Mouse (Mus musculus): ENCODE measurements around the gene Pip5k1b. TPM values are rescaled to one million over a fixed set of nuclear protein-coding genes. Genes with fewer than 3 reads are reported as not detected.

The Pip5k1b gene
- total RNA-seq, 1 experiment, result 2.1 TPM

GRCm38 (mm10) chr19:24257962-24258361, 297.7 kb downstream of the Pip5k1b start:
- no peak overlapping the region for H3K27ac ChIP-seq (ENCODE audit: insufficient read depth, low read depth, low read length, poor library complexity, severe bottlenecking)
- no peaks in the 10 kb centered on the region for H3K9me3 ChIP-seq (ENCODE audit: control insufficient read depth, insufficient read depth, low read depth, low read length)
- TF ChIP-seq MAFK (IDR thresholded peaks at IDR 0.05; ENCODE audit: insufficient read depth, low read depth, low read length), result no peak
- TF ChIP-seq HCFC1 (IDR thresholded peaks at IDR 0.05; ENCODE audit: borderline replicate concordance, insufficient read depth, low read length), result no peak
- no peak for TF ChIP-seq CHD2 (IDR thresholded peaks at IDR 0.05; ENCODE audit: low read depth, low read length)
- TF ChIP-seq ZC3H11A (IDR thresholded peaks at IDR 0.05; ENCODE audit: borderline replicate concordance, low read depth, low read length), result no peak
- no peak for TF ChIP-seq ZNF384 (IDR thresholded peaks at IDR 0.05; ENCODE audit: low read depth, low read length)
- DNase-seq (ENCODE audit: low read depth, low spot score), result no peak
- in situ Hi-C loops (cut with MboI; ENCODE audit: low sequenced_read_pairs in 2 of 2, unreplicated experiment in 2 of 2), result no loop called here
- H3K4me1 ChIP-seq (ENCODE audit: control insufficient read depth in 2 of 2, insufficient read depth in 2 of 2, low read length in 2 of 2, poor library complexity in 1 of 2), result peaks cover 0 to 4% of the 10 kb centered on the region in 2 experiments; a peak in 2 of 4 replicates
- no peak overlapping the region for H3K9ac ChIP-seq (ENCODE audit: insufficient read depth, low read depth, low read length, poor library complexity, severe bottlenecking)
- H3K36me3 ChIP-seq (ENCODE audit: control insufficient read depth, insufficient read depth, low read length, poor library complexity, severe bottlenecking), result peaks cover 3% of the 10 kb centered on the region; the same call in 1 of the 2 replicates
- H3K4me3 ChIP-seq (ENCODE audit: insufficient read depth in 1 of 2, low read depth in 1 of 2, low read length in 2 of 2, poor library complexity in 1 of 2, severe bottlenecking in 1 of 2), result no peak overlapping the region

- DNase-seq (ENCODE audit: low read depth, low spot score), result no peak
- Histone ChIP-seq H3K36me3 (ENCODE audit: control insufficient read depth, insufficient read depth, low read length, poor library complexity, severe bottlenecking) (no peaks in the 10 kb centered on the region), H3K9me3 (ENCODE audit: control insufficient read depth, insufficient read depth, low read depth, low read length) (no peaks in the 10 kb centered on the region), H3K9ac (ENCODE audit: insufficient read depth, low read depth, low read length, poor library complexity, severe bottlenecking) (peak overlapping the region; percentile 7; the same call in 1 of the 2 replicates), H3K4me1 (ENCODE audit: control insufficient read depth in 2 of 2, insufficient read depth in 2 of 2, low read length in 2 of 2, poor library complexity in 1 of 2) (peaks cover 0 to 19% of the 10 kb centered on the region in 2 experiments; a peak in 2 of 4 replicates), H3K4me3 (ENCODE audit: insufficient read depth in 1 of 2, low read depth in 1 of 2, low read length in 2 of 2, poor library complexity in 1 of 2, severe bottlenecking in 1 of 2) (no peak overlapping the region), H3K27ac (ENCODE audit: insufficient read depth, low read depth, low read length, poor library complexity, severe bottlenecking) (no peak overlapping the region)
- TF ChIP-seq ZNF384 (IDR thresholded peaks at IDR 0.05; ENCODE audit: low read depth, low read length) (no peak), HCFC1 (IDR thresholded peaks at IDR 0.05; ENCODE audit: borderline replicate concordance, insufficient read depth, low read length) (no peak), ZC3H11A (IDR thresholded peaks at IDR 0.05; ENCODE audit: borderline replicate concordance, low read depth, low read length) (no peak), CHD2 (IDR thresholded peaks at IDR 0.05; ENCODE audit: low read depth, low read length) (no peak), MAFK (IDR thresholded peaks at IDR 0.05; ENCODE audit: insufficient read depth, low read depth, low read length) (no peak)
- in situ Hi-C loops (cut with MboI; ENCODE audit: low sequenced_read_pairs in 2 of 2, unreplicated experiment in 2 of 2), result no loop called here
Observed at GRCm38 (mm10) chr19:24253657-24254260, 301.9 kb downstream of the Pip5k1b start.

- Histone ChIP-seq H3K9me3 (ENCODE audit: control insufficient read depth, insufficient read depth, low read depth, low read length) (no peaks in the 10 kb centered on the region), H3K4me1 (ENCODE audit: control insufficient read depth in 2 of 2, insufficient read depth in 2 of 2, low read length in 2 of 2, poor library complexity in 1 of 2) (peaks cover 0 to 19% of the 10 kb centered on the region in 2 experiments; a peak in 2 of 4 replicates), H3K27ac (ENCODE audit: insufficient read depth, low read depth, low read length, poor library complexity, severe bottlenecking) (peak overlapping the region; percentile 51; the same call in 1 of the 2 replicates), H3K4me3 (ENCODE audit: insufficient read depth in 1 of 2, low read depth in 1 of 2, low read length in 2 of 2, poor library complexity in 1 of 2, severe bottlenecking in 1 of 2) (peak overlapping the region in 1 of 2 experiments; percentile 0; a peak in 1 of 4 replicates), H3K9ac (ENCODE audit: insufficient read depth, low read depth, low read length, poor library complexity, severe bottlenecking) (no peak overlapping the region; the same call in 1 of the 2 replicates), H3K36me3 (ENCODE audit: control insufficient read depth, insufficient read depth, low read length, poor library complexity, severe bottlenecking) (no peaks in the 10 kb centered on the region)
- in situ Hi-C loops (cut with MboI; ENCODE audit: low sequenced_read_pairs in 2 of 2, unreplicated experiment in 2 of 2), result no loop called here
- DNase-seq (ENCODE audit: low read depth, low spot score), result no peak
- TF ChIP-seq MAFK (IDR thresholded peaks at IDR 0.05; ENCODE audit: insufficient read depth, low read depth, low read length) (no peak), CHD2 (IDR thresholded peaks at IDR 0.05; ENCODE audit: low read depth, low read length) (no peak), HCFC1 (IDR thresholded peaks at IDR 0.05; ENCODE audit: borderline replicate concordance, insufficient read depth, low read length) (no peak), ZNF384 (IDR thresholded peaks at IDR 0.05; ENCODE audit: low read depth, low read length) (no peak), ZC3H11A (IDR thresholded peaks at IDR 0.05; ENCODE audit: borderline replicate concordance, low read depth, low read length) (no peak)
Observed at GRCm38 (mm10) chr19:24251869-24252268, 303.8 kb downstream of the Pip5k1b start.

Other genes starting within 250 kb of the Pip5k1b start
- 1.9 and 2.4 TPM in 2 replicates for gene Fam122a, start 78.5 kb downstream of the Pip5k1b start, total RNA-seq (2012; rRNA removed)
- gene Tmem252, start 118.1 kb upstream of the Pip5k1b start, total RNA-seq (2012; rRNA removed), result 0.22 and 0.42 TPM in 2 replicates